Mouse (Mus musculus): ENCODE measurements around the gene Tmem29. TPM values are rescaled to one million over a fixed set of nuclear protein-coding genes. Genes with fewer than 3 reads are reported as not detected.
A peak's percentile ranks its signal among the peaks of the same experiment; 100 is the strongest.
"Not testable (repeated sequence)": the region's sequence is repeated elsewhere in the genome, so short reads cannot be mapped to it uniquely, and the experiment has no call there.

Tmem29 gene
- polyA plus RNA-seq (2015; fragmentation: Nextera tagmentation; extraction: Ambion mirVana): 35.9 and 39.0 TPM in 2 replicates

- peak; percentile 97 for ATAC-seq (replicated peaks; ENCODE audit: low FRiP score, low read depth)
- H3K9me3 ChIP-seq (replicated peaks; ENCODE audit: low read length): no peaks in the 10 kb centered on the region
- no peaks in the 10 kb centered on the region for H3K27me3 ChIP-seq (ENCODE audit: insufficient read depth, low read length)
- H3K27ac ChIP-seq: peak within 1 kb of the TSS; percentile 68
- H3K9ac ChIP-seq (ENCODE audit: low read depth, low read length): peak within 1 kb of the TSS; percentile 31; the same call in 1 of the 2 replicates
- peak within 1 kb of the TSS; percentile 43 for H3K4me3 ChIP-seq (replicated peaks; ENCODE audit: low read depth, low read length)
- TF ChIP-seq CTCF (IDR thresholded peaks at IDR 0.05; ENCODE audit: low read depth): peak; percentile 74
- H3K4me1 ChIP-seq (replicated peaks; ENCODE audit: insufficient read depth, low read length): no peaks in the 10 kb centered on the region
- peak within 1 kb of the TSS; percentile 48 for H3K4me2 ChIP-seq (ENCODE audit: low read length)
- H3K36me3 ChIP-seq (ENCODE audit: insufficient read depth, low read length): no peaks in the 10 kb centered on the region
- DNase-seq (ENCODE audit: low spot score): peak; percentile 95
- WGBS: 2% methylated on average over 30 of the region's 30 CpGs
Measured at GRCm38 (mm10) chrX:150458766-150459350, at the start of gene Tmem29. Gene Tmem29, minus strand, starts transcription at chrX:150459154.

DNA sequence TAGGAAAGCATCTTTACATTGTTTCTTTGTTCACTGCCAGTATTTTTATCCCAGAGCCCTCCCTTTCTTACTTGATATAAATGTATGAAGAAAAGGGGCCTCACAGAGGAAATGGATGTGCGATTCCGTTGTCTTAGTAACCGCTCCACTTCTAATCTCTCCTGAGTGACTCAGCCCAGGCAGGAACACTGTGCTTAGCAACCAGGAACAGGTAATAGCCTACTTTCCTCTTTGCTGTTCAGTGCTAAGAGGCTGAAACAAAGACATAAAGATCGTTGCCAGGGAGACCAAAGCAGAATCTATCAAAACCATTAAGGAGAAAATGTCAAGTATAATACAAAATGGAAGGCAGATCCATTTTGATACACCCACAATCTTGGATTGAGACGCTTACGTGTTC is 49.7 kb upstream of the Tmem29 start:
- Histone ChIP-seq H3K4me2 (ENCODE audit: low read length) (no peak overlapping the region), H3K27me3 (ENCODE audit: insufficient read depth, low read length) (no peaks in the 10 kb centered on the region), H3K36me3 (ENCODE audit: insufficient read depth, low read length) (no peaks in the 10 kb centered on the region), H3K4me3 (replicated peaks; ENCODE audit: low read depth, low read length) (no peak overlapping the region), H3K27ac (no peak overlapping the region), H3K9me3 (replicated peaks; ENCODE audit: low read length) (no peaks in the 10 kb centered on the region), H3K9ac (ENCODE audit: low read depth, low read length) (no peak overlapping the region), H3K4me1 (replicated peaks; ENCODE audit: insufficient read depth, low read length) (no peaks in the 10 kb centered on the region)
- TF ChIP-seq CTCF (IDR thresholded peaks at IDR 0.05; ENCODE audit: low read depth): no peak
- DNase-seq (ENCODE audit: low spot score): no peak
- WGBS: 80% methylated on average over 6 of the region's 6 CpGs
- ATAC-seq (replicated peaks; ENCODE audit: low FRiP score, low read depth): no peak

DNA sequence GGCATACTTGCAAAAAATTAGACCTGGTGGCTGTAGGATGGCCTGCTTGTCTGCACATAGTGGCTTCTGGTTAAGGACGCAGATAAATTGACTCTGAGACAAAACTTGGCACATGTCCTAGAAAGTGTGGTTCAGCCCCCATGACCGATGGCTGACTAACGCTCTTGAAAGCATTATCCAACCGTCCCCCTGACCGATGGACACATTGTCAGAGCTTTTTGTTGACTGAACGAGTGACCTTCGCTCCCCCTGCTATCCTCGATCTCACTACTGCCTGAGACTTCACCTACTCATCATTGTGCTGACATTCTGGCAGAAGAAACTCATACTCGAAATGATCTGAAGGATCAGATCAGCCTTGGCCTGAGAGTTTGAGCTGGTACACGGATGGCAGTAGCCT is 28.9 kb upstream of the Tmem29 start:
- H3K4me2 ChIP-seq (ENCODE audit: low read length); H3K36me3 ChIP-seq (ENCODE audit: insufficient read depth, low read length); H3K27me3 ChIP-seq (ENCODE audit: insufficient read depth, low read length); H3K27ac ChIP-seq; H3K4me1 ChIP-seq (replicated peaks; ENCODE audit: insufficient read depth, low read length); H3K9ac ChIP-seq (ENCODE audit: low read depth, low read length); ATAC-seq (replicated peaks; ENCODE audit: low FRiP score, low read depth); H3K4me3 ChIP-seq (replicated peaks; ENCODE audit: low read depth, low read length); H3K9me3 ChIP-seq (replicated peaks; ENCODE audit: low read length); DNase-seq (ENCODE audit: low spot score): not testable (repeated sequence)
- 69% methylated on average over 1 of the region's 10 CpGs for WGBS

DNA sequence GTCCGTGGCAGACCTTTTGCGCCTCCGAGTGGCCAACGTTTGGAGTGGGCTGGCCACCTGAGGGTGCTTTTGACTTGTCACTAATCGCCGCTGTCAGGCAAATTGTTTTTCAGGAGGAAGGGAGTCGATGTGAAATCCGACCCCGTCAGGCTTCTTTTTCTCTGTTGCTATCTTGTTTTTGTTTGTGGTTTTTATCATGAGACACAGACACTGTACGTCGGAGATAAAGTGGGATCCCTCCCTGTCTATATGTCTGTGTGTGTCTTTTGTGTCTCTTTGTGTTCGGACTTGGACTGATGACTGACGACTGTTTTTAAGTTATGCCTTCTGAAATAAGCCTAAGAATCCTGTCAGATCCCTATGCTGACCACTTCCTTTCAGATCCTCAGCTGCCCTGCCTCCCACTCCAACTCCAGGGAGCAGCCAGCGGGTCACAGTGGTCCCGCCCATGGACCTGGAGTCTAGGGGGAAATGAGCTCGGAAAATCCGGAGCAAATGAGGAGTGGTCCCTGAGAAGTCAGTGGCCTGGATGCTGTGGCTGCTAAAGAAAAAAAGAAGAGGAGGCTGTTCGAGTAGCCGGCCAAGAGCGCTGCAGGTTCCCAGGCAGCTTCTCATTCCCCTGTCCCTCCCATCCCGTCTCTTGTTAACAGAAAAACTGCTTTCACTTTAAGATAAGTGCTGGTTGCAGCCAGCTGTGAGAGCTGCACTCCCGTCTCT is 27.5 kb upstream of the Tmem29 start:
- not testable (repeated sequence) for H3K4me2 ChIP-seq (ENCODE audit: low read length); H3K27ac ChIP-seq; H3K4me1 ChIP-seq (replicated peaks; ENCODE audit: insufficient read depth, low read length); DNase-seq (ENCODE audit: low spot score); ATAC-seq (replicated peaks; ENCODE audit: low FRiP score, low read depth); H3K4me3 ChIP-seq (replicated peaks; ENCODE audit: low read depth, low read length); H3K9me3 ChIP-seq (replicated peaks; ENCODE audit: low read length); H3K27me3 ChIP-seq (ENCODE audit: insufficient read depth, low read length); H3K9ac ChIP-seq (ENCODE audit: low read depth, low read length); H3K36me3 ChIP-seq (ENCODE audit: insufficient read depth, low read length)
- WGBS: 47% methylated on average over 9 of the region's 22 CpGs

DNA sequence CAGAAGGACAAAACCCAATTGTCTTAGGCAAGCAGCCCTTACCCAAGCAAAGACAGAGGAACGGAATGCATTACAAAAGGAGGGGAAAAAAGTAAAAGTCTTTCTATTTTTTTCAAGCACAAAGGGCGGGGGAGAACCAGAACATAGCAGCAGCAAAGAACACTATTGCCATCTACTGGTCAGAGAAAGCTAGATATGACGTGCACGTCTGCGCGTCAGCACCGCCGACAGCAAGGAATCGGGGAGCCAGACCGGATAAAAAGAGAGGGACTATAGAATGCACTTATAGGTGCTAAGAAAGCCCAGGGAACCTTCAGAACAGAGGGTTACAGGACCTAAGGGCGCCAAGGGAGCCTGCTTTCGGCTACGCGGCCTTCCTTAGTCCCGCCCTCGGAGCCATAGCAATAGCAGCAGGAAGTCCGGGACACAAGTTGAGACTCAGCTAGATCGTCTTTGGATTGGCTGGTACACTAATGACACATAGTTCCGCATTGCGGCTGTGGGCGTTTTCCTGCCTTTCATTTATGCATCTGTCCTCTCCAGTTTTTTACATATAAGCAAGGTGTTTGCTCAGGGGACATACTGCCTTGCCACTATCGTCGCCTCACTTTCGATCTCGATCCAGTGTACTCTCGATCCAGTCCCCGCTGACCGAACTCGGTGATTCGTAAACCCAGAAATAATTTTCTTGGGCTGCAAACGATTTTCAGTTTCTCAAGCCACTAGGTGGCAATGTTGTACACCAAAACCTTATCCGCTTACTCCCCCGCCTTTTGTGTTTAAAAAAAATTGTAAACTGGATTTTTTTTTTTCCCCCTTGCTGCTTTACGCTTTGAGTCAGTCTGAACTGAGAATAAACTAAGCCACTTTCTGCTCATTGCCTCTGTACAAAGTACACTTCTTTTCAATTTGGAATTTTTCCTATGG is 19.2 kb upstream of the Tmem29 start:
- Histone ChIP-seq H3K27ac (peak overlapping the region; percentile 89), H3K27me3 (ENCODE audit: insufficient read depth, low read length) (no peaks in the 10 kb centered on the region), H3K36me3 (ENCODE audit: insufficient read depth, low read length) (no peaks in the 10 kb centered on the region), H3K9ac (ENCODE audit: low read depth, low read length) (peak overlapping the region; percentile 56), H3K9me3 (replicated peaks; ENCODE audit: low read length) (no peaks in the 10 kb centered on the region), H3K4me2 (ENCODE audit: low read length) (peak overlapping the region; percentile 32), H3K4me1 (replicated peaks; ENCODE audit: insufficient read depth, low read length) (no peaks in the 10 kb centered on the region), H3K4me3 (replicated peaks; ENCODE audit: low read depth, low read length) (peak overlapping the region; percentile 50)
- WGBS: under 1% methylated on average over 31 of the region's 34 CpGs
- DNase-seq (ENCODE audit: low spot score): peak; percentile 95
- peak; percentile 92 for TF ChIP-seq CTCF (IDR thresholded peaks at IDR 0.05; ENCODE audit: low read depth)
- ATAC-seq (replicated peaks; ENCODE audit: low FRiP score, low read depth): peak; percentile 98

DNA sequence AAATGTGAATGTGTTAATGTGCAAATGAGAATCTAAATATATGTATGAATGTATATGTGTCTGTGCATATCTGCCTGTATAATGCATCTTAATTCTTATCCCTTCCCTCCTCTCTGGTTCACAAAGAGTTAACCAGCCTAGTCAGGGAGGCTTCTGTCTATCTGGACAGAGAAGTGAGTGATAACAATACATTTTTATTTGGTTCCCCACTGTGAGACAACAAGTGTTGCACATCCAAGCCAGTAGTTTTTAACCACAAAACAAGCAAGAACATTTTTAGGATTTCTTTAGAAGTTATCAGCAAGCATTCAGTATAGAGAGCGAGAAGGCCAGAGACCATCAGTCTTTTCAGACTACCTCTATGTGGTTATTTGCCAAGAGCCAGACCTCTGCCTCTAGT is 12.5 kb upstream of the Tmem29 start:
- ATAC-seq (replicated peaks; ENCODE audit: low FRiP score, low read depth) (no peak), DNase-seq (ENCODE audit: low spot score) (no peak)
- H3K36me3 ChIP-seq (ENCODE audit: insufficient read depth, low read length): no peaks in the 10 kb centered on the region
- WGBS: 68% methylated on average over 1 of the region's 1 CpGs
- no peak for TF ChIP-seq CTCF (IDR thresholded peaks at IDR 0.05; ENCODE audit: low read depth)
- no peak overlapping the region for H3K4me3 ChIP-seq (replicated peaks; ENCODE audit: low read depth, low read length)
- no peak overlapping the region for H3K27ac ChIP-seq
- no peaks in the 10 kb centered on the region for H3K27me3 ChIP-seq (ENCODE audit: insufficient read depth, low read length)
- no peaks in the 10 kb centered on the region for H3K4me1 ChIP-seq (replicated peaks; ENCODE audit: insufficient read depth, low read length)
- no peak overlapping the region for H3K4me2 ChIP-seq (ENCODE audit: low read length)
- H3K9me3 ChIP-seq (replicated peaks; ENCODE audit: low read length): no peaks in the 10 kb centered on the region
- no peak overlapping the region for H3K9ac ChIP-seq (ENCODE audit: low read depth, low read length)
